Mouse (Mus musculus): ENCODE data around the gene Asb6. TPM values are rescaled to one million over a fixed set of nuclear protein-coding genes. Genes with fewer than 3 reads are reported as not detected.
A peak's percentile ranks its signal among the peaks of the same experiment; 100 is the strongest.

The Asb6 gene
- total and polyA plus RNA-seq, 3 experiments = 50.1 to 54.6 TPM; not detected in 1

- H3K4me1 ChIP-seq (ENCODE audit: control insufficient read depth in 1 of 2, insufficient read depth in 2 of 2, low read length in 2 of 2) = no peaks in the 10 kb centered on the region
- peaks cover 4% of the 10 kb centered on the region; the same call in 1 of the 2 replicates for H3K79me2 ChIP-seq (ENCODE audit: control insufficient read depth, insufficient read depth, low read length, poor library complexity)
- peaks cover 0 to 2% of the 10 kb centered on the region in 2 experiments; a peak in 2 of 4 replicates for H3K36me3 ChIP-seq (ENCODE audit: control insufficient read depth in 1 of 2, insufficient read depth in 2 of 2, low read length in 2 of 2)
- H3K27ac ChIP-seq (ENCODE audit: control insufficient read depth, low read depth, low read length) = no peak overlapping the region
- DNase-seq (ENCODE audit: low read depth, low spot score) = peak; percentile 49
- no peaks in the 10 kb centered on the region for H3K9me3 ChIP-seq (replicated peaks; ENCODE audit: insufficient read depth, low read length)
- TF ChIP-seq CTCF (IDR thresholded peaks at IDR 0.05 in 2 of 3, conservative IDR thresholded peaks at IDR 0.05 in 1 of 3; ENCODE audit: control insufficient read depth in 1 of 3, insufficient read depth in 1 of 3, low read depth in 2 of 3, low read length in 3 of 3, poor library complexity in 1 of 3, severe bottlenecking in 1 of 3) = peak; percentile 44 to 74 (median 60); a peak in 5 of 6 replicates
- TF ChIP-seq MYB (IDR thresholded peaks at IDR 0.05; ENCODE audit: low read depth, low read length) = no peak
- TF ChIP-seq POLR2A (IDR thresholded peaks at IDR 0.05; ENCODE audit: control insufficient read depth in 1 of 2, insufficient read depth in 1 of 2, low read depth in 1 of 2, low read length in 2 of 2, poor library complexity in 1 of 2) = 0 out of 4 replicates have a peak, but pooled peaks of 1 of the 2 experiments have one; percentile 15
- no peaks in the 10 kb centered on the region for H3K27me3 ChIP-seq (ENCODE audit: control insufficient read depth in 1 of 2, insufficient read depth in 2 of 2, low read length in 2 of 2)
- H3K9ac ChIP-seq (ENCODE audit: control insufficient read depth, low read depth, low read length, poor library complexity, severe bottlenecking) = no peak overlapping the region
- H3K4me3 ChIP-seq (ENCODE audit: control insufficient read depth in 1 of 2, insufficient read depth in 1 of 2, low read depth in 2 of 2, low read length in 2 of 2) = no peak overlapping the region
These were observed 9.1 kb downstream of the Asb6 start for GRCm38 (mm10) chr2:30821073-30821472.

DNA sequence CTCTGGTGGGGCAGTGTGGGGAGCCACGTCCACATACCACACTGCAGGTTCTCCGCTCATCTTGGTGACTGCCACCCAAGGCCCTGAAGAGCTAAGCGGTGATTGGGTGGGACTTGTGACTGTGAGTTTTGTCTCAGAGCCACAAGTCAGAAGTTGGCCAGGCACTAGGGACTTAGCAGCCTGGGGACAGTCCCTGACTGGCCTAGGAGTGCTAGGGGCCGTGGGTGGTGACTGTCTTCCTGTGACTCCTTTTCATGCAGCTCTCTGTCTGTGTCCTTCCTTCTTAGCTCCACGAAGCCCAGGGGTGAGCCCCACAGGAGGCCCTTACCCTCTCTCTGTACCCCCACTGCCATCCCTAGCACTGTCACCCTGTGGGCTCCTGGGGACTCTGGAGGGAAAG lies 10.3 kb downstream of the Asb6 start:
- no peak for DNase-seq (ENCODE audit: low read depth, low spot score)
- no peaks in the 10 kb centered on the region for H3K4me1 ChIP-seq (ENCODE audit: control insufficient read depth in 1 of 2, insufficient read depth in 2 of 2, low read length in 2 of 2)
- H3K27me3 ChIP-seq (ENCODE audit: control insufficient read depth in 1 of 2, insufficient read depth in 2 of 2, low read length in 2 of 2) = no peaks in the 10 kb centered on the region
- H3K9me3 ChIP-seq (replicated peaks; ENCODE audit: insufficient read depth, low read length) = no peaks in the 10 kb centered on the region
- no peak overlapping the region for H3K9ac ChIP-seq (ENCODE audit: control insufficient read depth, low read depth, low read length, poor library complexity, severe bottlenecking)
- H3K27ac ChIP-seq (ENCODE audit: control insufficient read depth, low read depth, low read length) = no peak overlapping the region
- TF ChIP-seq SIN3A (IDR thresholded peaks at IDR 0.05; ENCODE audit: low read length) (no peak), ETS1 (IDR thresholded peaks at IDR 0.05; ENCODE audit: low read depth, low read length) (no peak), ZKSCAN1 (IDR thresholded peaks at IDR 0.05; ENCODE audit: low read depth, low read length) (no peak), KAT2A (conservative IDR thresholded peaks at IDR 0.05; ENCODE audit: low read depth, low read length) (no peak)
- 0 out of 2 replicates have a peak, but pooled peaks cover 1% of the 10 kb centered on the region for H3K79me2 ChIP-seq (ENCODE audit: control insufficient read depth, insufficient read depth, low read length, poor library complexity)
- H3K4me3 ChIP-seq (ENCODE audit: control insufficient read depth in 1 of 2, insufficient read depth in 1 of 2, low read depth in 2 of 2, low read length in 2 of 2) = no peak overlapping the region
- H3K36me3 ChIP-seq (ENCODE audit: control insufficient read depth in 1 of 2, insufficient read depth in 2 of 2, low read length in 2 of 2) = peaks cover 0 to 2% of the 10 kb centered on the region in 2 experiments; a peak in 2 of 4 replicates

DNA sequence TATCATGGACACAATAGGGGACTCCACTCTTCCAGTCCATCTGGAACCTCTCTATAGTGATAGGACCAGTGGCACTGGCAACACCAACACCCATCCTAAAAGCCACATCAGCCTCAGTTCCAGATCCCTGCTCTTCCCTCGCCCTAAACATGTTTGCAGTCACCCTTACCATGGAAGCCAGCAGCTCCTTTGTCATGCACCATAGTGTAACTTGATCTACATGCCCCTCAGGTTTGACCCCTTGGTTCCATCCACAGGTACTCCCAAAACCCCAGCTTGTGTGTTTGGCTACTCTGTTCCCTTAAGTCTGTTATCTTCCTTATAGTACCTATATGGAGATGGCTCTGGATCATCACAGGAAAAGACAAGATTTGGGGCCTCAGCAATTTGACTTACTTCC lies 13.8 kb downstream of the Asb6 start:
- Histone ChIP-seq H3K9ac (ENCODE audit: control insufficient read depth, low read depth, low read length, poor library complexity, severe bottlenecking) (no peak overlapping the region), H3K27ac (ENCODE audit: control insufficient read depth, low read depth, low read length) (no peak overlapping the region), H3K27me3 (ENCODE audit: control insufficient read depth in 1 of 2, insufficient read depth in 2 of 2, low read length in 2 of 2) (no peaks in the 10 kb centered on the region), H3K36me3 (ENCODE audit: control insufficient read depth in 1 of 2, insufficient read depth in 2 of 2, low read length in 2 of 2) (peaks cover 0 to 2% of the 10 kb centered on the region in 2 experiments; a peak in 2 of 4 replicates), H3K79me2 (ENCODE audit: control insufficient read depth, insufficient read depth, low read length, poor library complexity) (peaks cover 2% of the 10 kb centered on the region), H3K4me3 (ENCODE audit: control insufficient read depth in 1 of 2, insufficient read depth in 1 of 2, low read depth in 2 of 2, low read length in 2 of 2) (no peak overlapping the region), H3K9me3 (replicated peaks; ENCODE audit: insufficient read depth, low read length) (no peaks in the 10 kb centered on the region), H3K4me1 (ENCODE audit: control insufficient read depth in 1 of 2, insufficient read depth in 2 of 2, low read length in 2 of 2) (no peaks in the 10 kb centered on the region)
- no peak for TF ChIP-seq MEF2A (IDR thresholded peaks at IDR 0.05; ENCODE audit: extremely low read depth, insufficient replicate concordance, low read depth, low read length, poor library complexity, severe bottlenecking)
- no peak for TF ChIP-seq SMC3 (IDR thresholded peaks at IDR 0.05; ENCODE audit: low read depth, low read length)
- no peak for TF ChIP-seq MAFK (IDR thresholded peaks at IDR 0.05; ENCODE audit: borderline replicate concordance, low read depth, low read length)
- no peak for TF ChIP-seq UBTF (IDR thresholded peaks at IDR 0.05; ENCODE audit: borderline replicate concordance, insufficient read depth, low read depth, low read length)
- no peak for TF ChIP-seq GABPA (IDR thresholded peaks at IDR 0.05; ENCODE audit: low read depth, low read length)
- no peak for TF ChIP-seq KAT2A (conservative IDR thresholded peaks at IDR 0.05; ENCODE audit: low read depth, low read length)
- DNase-seq (ENCODE audit: low read depth, low spot score) = no peak
